Mouse (Mus musculus): ENCODE data around the gene Col4a1.

DNA sequence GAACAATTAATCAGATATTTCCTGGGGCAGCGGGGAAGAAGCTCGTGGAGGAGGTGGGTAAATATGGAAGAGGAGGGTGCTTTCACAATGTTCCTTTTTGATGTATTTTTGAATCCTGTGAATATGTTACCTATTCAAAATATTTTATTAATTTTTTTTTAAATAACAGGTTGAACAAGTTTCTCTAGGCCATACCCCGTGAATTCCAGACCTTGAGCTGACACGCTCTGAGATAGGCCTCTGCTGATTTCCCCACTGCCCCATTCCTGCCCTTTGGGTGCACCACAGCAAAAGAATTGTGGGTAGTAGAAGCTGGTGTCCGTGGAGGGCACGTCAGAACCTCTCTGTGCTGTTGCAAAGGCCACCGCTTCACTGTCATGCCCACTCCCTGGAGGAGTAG lies 136.2 kb downstream of the Col4a1 start:
- no peak for TF ChIP-seq CTCF (IDR thresholded peaks at IDR 0.05; ENCODE audit: borderline replicate concordance, insufficient read depth, low read depth, low read length)
- TF ChIP-seq POLR2A (IDR thresholded peaks at IDR 0.05; ENCODE audit: borderline replicate concordance, insufficient read depth, low read length) = no peak
